ENCODE assay signal across 1 mouse cellular context in the genomic region with DNA sequence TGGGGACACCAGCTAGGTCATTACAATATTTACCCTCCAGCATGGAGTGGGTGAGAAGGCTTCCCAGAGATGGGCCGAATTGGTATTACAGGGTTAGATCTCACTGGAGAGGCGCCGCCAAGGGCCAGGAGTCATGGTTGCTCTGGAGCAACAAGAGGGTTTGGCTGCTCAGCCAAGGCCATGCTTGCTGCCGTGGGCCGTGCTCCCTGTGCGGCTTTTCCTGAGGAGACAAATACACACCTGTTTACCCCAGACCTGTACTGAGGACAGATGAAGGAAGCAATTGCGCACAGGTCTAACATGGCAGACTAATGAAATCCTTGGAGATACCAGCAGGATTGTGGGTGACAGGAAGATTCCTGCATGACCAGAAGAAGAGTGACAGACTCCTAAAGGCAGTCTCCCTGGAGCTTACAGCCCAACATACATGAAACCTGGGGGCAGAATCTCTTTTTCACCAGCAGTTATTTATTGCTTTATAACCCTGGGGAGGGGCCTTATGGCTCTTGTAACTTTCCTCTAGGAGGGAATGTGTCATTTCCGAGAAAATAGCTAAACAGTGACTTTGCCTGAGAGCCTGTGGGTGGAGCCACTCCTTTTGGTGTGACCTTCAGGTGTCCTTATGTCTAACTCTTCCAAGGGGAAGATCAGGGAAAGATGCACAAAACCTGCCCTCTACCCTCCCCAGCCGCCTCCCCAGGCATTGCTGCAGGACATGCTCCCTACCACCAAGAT.
TF ChIP-seq lines count a peak whose summit lies in the region.

No protein-coding gene starts in this region.

TF ChIP-seq in ES-E14, 5 proteins besides CTCF, POLR2A, EP300 and RAD21 (continued from another document):
- TF ChIP-seq MAFK (IDR thresholded peaks at IDR 0.05; ENCODE audit: insufficient read depth, low read depth, low read length), result no peak
